Mouse (Mus musculus) 3T3-L1 (cell line): ENCODE measurements at regions not wholly inside any gene's neighbourhood (a gene's known extent, or its start where the extent isn't known, plus 50 kb on each side); places are given as distances from the start of the nearest gene placed in this dataset.

Experiments used
- DNase-seq: peaks from one replicate; pipeline ENCODE4 v3.0.0-alpha.2; 2015; ENCODE audit warnings: low read depth, low spot score

DNA sequence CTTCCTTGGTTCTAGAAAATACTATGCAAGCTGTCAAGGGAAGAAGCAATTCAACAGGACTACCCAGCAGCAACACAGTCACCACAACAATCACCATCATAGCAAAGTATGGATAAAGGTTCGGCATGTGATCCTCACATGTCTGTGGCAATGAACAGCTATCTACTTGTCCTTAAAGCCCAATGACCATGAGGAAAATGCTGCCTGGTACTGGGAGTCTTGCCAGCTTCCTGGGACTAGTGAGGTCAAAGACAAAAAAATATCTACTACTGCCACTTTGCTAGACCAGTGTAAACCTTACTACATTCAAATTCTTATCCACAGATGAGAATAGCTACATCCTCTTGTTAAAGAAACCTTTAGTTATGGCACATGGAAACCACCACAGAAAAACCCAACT is 346.3 kb downstream of the Wdr20rt start:
- DNase-seq, result no peak

DNA sequence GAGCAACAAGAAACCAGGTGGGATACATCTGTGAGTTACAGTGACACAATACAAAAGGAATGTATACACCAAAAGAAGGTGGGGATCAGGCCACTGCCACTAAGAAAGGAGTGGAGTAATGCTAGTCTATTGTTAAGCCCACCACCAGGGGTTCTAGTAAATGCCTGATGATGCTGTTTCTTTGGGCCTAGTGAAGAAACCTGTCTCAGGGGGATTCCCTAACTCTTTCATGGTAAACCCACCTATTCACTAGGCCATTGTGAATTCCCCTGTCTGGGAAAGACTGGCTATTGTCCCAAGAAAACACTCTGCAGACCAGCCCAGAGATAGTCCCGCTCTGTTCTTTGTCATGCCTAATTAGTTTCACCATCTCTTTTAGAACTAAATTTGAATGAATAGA is 368.2 kb downstream of the Wdr20rt start:
- DNase-seq, result no peak

DNA sequence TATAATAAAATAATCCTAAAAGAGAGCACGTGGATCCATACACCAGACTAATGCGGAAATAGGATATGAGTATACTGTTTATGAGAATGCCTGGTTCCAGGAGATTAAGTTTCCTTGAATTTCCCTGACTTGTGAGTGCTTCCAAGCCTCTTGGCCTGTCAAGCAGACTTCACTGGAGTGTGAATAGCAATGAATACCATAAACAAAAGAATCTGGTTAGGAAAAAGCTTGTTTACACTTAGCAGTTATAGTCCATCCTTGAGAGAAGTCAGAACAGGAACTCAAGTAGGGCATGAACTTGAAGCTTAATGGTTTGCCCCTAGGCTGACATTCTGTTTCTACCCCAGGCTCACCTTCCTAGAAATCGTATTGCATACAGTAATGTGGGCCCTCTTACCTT is 368.8 kb downstream of the Wdr20rt start:
- DNase-seq, result no peak

DNA sequence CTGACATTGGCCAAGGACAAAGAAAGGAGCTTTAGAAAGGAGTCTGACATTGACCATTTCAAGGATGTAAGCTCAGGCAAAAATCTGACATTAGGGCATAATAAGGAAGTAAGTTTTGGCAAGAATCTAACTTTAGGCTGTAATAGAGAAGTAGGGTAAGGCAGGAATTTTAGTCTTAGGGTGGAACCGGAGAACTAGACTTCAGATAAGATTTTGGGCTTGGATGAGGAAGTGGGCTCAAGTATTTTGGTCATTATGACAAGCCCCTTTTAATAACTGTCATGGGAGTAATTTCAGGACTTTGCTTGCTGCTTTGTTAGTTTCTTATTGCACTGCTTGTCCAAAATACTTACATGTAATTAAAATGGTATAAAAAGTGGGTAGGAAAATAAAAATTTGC is 418.9 kb downstream of the Wdr20rt start:
- DNase-seq, result no peak

DNA sequence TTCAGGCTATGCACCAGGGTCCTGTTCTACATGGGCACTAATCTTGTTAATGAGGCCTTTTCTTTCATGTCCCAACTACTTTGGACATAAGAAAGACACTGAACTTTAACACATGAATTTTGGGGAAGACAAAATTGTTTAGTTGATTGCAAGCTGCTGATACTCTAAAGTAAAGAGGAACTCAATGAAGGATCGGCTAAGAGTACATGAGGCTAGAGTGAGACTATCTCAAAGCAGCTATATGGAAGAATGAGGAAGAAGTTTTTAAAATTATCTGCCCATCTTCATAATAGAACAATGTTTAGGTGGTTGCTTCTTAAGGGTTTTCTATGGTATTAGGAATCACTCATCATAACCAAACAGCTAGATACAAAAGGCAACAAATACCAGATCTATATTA is 431.5 kb downstream of the Wdr20rt start:
- DNase-seq, result no peak

DNA sequence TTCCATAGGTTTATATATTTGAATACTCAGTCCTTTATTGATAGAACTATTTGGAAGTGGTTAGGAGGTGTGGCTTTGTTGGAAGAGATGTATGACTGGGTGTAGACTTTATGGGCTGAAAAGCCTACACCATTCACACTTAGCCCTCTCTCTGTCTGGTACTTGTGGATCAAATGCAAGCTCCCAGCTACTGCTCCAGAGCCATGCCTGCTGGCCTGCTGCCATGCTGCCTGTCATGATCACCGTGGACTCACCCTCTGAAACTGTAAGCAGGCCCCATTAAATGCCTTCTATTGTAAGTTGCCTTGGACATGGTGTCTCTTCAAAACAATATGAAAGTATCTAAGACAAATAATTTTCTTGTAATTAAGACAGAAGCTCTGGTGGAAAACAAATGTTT is 446.4 kb downstream of the Wdr20rt start:
- DNase-seq, result no peak

DNA sequence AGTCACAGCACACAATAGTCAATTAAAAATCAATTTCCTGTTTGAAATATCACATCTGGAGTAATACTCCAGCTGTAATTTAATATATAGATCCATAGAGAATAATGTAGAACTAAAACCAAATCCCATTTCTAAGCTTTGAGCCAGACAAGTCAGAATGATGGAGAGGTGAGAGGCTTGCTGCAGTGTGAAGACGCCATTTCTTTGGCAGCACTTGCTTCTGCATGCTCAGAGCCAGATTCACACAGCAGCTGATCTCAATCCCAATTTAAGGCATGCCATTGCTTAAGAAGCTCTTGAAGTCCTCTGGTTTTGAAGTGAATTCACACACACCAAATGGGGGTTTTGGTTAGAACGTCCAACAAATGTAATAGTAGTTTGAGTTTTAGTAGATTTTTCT is 447.9 kb downstream of the Wdr20rt start:
- DNase-seq, result no peak

DNA sequence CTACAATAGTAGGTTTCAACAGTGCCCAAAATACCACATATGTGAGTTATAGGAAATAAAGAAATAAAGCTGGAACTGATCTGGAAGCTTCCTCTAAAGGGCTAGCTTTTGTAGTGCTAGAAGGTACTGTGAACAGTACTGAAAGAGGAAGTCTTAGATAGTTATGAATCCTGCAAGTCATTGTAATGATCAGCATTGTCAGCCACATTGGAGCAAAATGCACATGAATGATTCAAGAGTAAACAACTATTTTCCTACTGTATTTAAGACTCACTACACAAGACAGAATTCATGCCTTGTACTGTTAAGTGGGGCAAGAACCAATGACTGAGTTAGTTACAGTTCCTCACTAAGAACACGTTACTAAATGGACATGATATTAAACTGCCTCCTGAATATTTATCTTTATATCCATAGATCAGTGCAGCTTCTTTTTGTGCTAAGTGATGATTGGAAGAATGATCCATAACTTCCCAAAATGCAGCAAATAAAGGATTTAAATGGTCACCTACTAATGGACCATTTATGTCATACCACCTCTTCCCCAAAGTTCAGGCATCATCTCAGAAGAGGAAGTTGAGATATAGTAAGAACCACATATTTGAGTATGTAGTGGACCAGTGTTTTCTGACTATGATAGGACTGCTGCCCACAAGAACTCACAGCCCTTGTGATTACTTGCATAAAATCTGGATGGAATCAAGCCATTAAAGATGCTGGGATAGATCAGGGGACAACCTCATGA is 449.8 kb downstream of the Wdr20rt start:
- no peak for DNase-seq

DNA sequence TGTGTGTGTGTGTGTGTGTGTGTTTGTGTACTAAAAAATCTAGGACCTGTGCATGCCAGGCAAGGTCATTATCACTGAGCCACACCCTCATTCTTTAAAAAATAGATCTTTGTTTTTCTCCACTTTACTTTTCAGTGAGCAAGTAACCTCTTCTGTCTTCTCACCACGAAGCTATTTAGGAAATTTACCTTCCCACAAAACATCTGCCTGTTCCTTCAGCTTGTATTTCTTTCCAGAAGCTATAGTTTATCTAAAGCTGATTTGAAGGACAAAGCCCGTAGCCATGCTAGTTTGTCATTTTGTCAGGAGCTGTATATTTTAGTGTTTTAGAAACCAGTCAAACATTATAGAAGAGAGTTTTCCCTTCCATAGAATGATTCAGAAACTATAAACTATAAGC is 455.0 kb downstream of the Wdr20rt start:
- DNase-seq, result no peak

DNA sequence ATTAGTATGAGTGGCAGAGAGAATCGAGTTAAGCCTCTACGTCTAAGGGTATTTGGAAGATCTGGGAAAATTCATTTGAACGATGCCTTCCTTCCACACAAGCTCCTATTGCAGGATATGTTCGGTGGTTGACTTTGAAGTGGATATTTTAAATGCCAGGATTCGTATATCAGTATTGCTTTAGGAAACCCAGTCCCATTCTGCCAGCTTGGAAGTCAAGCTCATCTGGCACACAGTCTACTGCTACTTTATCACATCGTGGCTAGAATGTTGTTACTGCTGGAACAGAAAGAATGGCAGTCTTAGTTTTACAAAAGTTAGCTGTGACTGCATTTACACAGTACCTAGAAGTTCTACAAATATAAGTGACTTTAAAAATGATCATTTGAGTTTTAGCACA is 456.5 kb downstream of the Wdr20rt start:
- DNase-seq, result no peak

DNA sequence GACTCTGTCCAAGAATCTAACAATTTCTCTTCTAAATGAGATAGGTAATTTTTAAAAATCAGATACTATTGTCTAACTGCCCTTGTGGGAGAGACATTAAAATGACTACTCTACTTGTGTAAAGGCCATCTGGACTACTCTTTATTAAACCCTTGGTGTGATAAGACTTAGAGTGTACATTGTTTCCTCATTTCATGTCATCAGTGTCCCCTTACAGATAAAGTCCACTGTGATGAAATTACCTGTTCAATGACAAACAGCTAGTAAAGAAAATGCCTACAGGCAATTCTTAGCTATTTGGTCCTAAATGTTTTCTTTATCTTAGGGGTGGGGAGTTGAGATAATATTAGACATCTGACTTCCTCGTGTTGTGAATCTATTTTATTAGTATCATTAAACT is 479.7 kb downstream of the Wdr20rt start:
- no peak for DNase-seq

DNA sequence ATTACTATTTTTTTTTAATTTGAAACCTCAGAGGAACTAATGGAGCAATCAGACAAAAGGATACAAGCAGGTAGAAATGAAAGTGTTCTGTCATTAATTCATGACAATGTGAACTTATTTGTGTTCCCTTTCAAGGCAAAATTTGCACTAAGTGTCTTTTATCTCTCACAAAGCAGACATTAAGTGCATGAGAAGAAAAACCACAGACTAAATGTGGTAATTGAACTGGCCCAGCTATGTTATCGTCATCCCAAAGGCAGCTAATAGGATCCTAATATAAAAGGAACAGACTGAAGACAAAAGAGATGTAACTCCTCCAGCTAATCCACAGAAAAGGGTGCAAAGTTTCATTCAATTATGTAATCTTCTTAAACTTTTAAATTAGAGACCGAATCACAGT is 487.0 kb downstream of the Wdr20rt start:
- DNase-seq, result no peak
